Mouse (Mus musculus) neural tube, embryonic 15.5 days (tissue): ENCODE measurements at regions not wholly inside any gene's neighbourhood (a gene's known extent, or its start where the extent isn't known, plus 50 kb on each side); places are given as distances from the start of the nearest gene placed in this dataset.

Source experiments
- ATAC-seq: fragments of 200-750 bp; cut with Nextera tagmentation; 2 replicates; pipeline ENCODE4 v1.8.0; 2017; ENCODE audit warnings: mild to moderate bottlenecking, moderate TSS enrichment, moderate library complexity; ENCODE audit not compliant: low FRiP score
- H3K27ac ChIP-seq: fragments of 300-500 bp; sonication (generic); replicated peaks from 2 replicates; pipeline ENCODE4 v1.5.1; 2015; ENCODE audit warnings: mild to moderate bottlenecking, inconsistent platforms
- H3K27me3 ChIP-seq: fragments of 300-500 bp; sonication (generic); replicated peaks from 2 replicates; pipeline ENCODE4 v1.6.1; 2015; ENCODE audit warnings: inconsistent platforms
- H3K36me3 ChIP-seq: fragments of 300-500 bp; sonication (generic); 2 replicates; pipeline ENCODE4 v1.6.1; 2015; ENCODE audit warnings: inconsistent platforms
- H3K4me1 ChIP-seq: fragments of 300-500 bp; sonication (generic); 2 replicates; pipeline ENCODE4 v1.6.1; 2015; ENCODE audit warnings: inconsistent platforms
- H3K4me2 ChIP-seq: fragments of 300-500 bp; sonication (generic); 2 replicates; pipeline ENCODE4 v1.6.1; 2015; ENCODE audit warnings: inconsistent platforms, mild to moderate bottlenecking, moderate library complexity
- H3K4me3 ChIP-seq: fragments of 300-500 bp; sonication (generic); replicated peaks from 2 replicates; pipeline ENCODE4 v1.5.1; 2015; ENCODE audit warnings: mild to moderate bottlenecking, inconsistent platforms
- H3K9ac ChIP-seq: fragments of 300-500 bp; sonication (generic); replicated peaks from 2 replicates; pipeline ENCODE4 v1.6.1; 2015; ENCODE audit warnings: mild to moderate bottlenecking, inconsistent platforms
- H3K9me3 ChIP-seq: fragments of 300-500 bp; sonication (generic); replicated peaks from 2 replicates; pipeline ENCODE4 v1.6.1; 2016; ENCODE audit warnings: inconsistent platforms
- WGBS: fragments of 180-500 bp; shearing (Covaris S2); methylation state at CpG from one replicate; pipeline ENCODE4 v1.1.7; 2015; ENCODE audit warnings: mixed read lengths; 5-methylcytosine and 5-hydroxymethylcytosine counted together

- H3K4me3 ChIP-seq = no peak overlapping the region
- WGBS = 83% methylated on average over 4 of the region's 4 CpGs
- H3K27ac ChIP-seq = no peak overlapping the region
- H3K9me3 ChIP-seq = no peaks in the 10 kb centered on the region
- 0 out of 2 replicates have a peak, but pooled peaks cover 8% of the 10 kb centered on the region for H3K4me1 ChIP-seq
- ATAC-seq = no peak
- H3K9ac ChIP-seq = no peak overlapping the region
- H3K27me3 ChIP-seq = no peaks in the 10 kb centered on the region
- H3K4me2 ChIP-seq = no peak overlapping the region
- no peaks in the 10 kb centered on the region for H3K36me3 ChIP-seq
Measured at GRCm38 (mm10) chr11:63834140-63834539, 88.0 kb downstream of the Hs3st3b1 start.

- WGBS = 45% methylated on average over 7 of the region's 7 CpGs
- no peak for ATAC-seq
Measured at GRCm38 (mm10) chr11:63834631-63835030, 87.5 kb downstream of the Hs3st3b1 start.

More at GRCm38 (mm10) chr11:63834631-63835030, 87.5 kb downstream of the Hs3st3b1 start:
- Histone ChIP-seq H3K4me3 (no peak overlapping the region), H3K4me1 (0 out of 2 replicates have a peak, but pooled peaks cover 8% of the 10 kb centered on the region), H3K27me3 (no peaks in the 10 kb centered on the region), H3K9ac (no peak overlapping the region), H3K36me3 (no peaks in the 10 kb centered on the region), H3K27ac (no peak overlapping the region), H3K4me2 (no peak overlapping the region), H3K9me3 (no peaks in the 10 kb centered on the region)
